Mouse (Mus musculus): ENCODE data around the gene Nrip2. TPM values are rescaled to one million over a fixed set of nuclear protein-coding genes. Genes with fewer than 3 reads are reported as not detected.

Gene Nrip2
- polyA plus RNA-seq, 1 experiment: 0.51 TPM

DNA sequence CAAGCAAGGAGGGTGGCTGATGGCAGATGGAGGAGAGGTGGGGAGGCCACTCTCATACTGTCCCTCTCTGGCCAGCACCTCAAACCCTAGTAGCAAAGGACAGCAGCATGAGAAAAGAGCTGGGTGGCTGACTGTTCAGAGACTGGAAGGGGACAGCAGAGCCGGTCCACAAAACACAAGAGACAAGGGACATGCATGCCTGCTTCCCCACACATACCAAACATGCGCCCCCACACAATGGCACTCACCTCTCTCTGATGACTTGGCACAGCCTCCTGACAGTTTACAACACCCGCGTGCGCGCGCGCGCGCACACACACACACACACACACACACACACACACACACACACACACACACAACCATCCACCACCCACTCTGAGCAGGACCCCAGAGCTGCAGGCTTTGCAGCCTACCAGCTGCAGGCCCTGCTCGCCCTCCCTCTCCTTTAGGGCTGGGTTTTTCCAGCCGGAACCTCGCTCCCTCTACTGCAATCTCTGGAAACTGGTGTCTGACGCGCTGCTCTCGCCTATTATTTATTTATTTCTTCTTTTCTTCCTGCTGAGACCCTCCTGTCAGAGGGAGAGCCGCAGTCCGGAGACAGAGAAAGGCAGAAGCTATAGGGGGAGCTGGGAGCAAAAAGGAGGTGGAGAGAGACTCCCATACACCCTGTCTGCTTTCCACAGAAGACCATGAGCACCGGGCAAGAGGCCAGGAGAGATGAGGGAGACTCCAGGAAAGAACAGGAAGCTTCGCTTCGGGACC is 507 bp downstream of the Nrip2 start:
- Histone ChIP-seq H3K4me3 (ENCODE audit: insufficient read depth, poor library complexity, severe bottlenecking) (no peak overlapping the region), H3K27me3 (ENCODE audit: control insufficient read depth, insufficient read depth, insufficient read length) (no peaks in the 10 kb centered on the region), H3K36me3 (ENCODE audit: control insufficient read depth, insufficient read depth) (no peaks in the 10 kb centered on the region), H3K79me3 (ENCODE audit: low read depth) (no peaks in the 10 kb centered on the region), H3ac (ENCODE audit: control insufficient read depth, insufficient read length, low read depth) (no peak overlapping the region), H3K79me2 (ENCODE audit: control insufficient read depth, insufficient read depth) (no peaks in the 10 kb centered on the region)
- no peak for TF ChIP-seq MYOG (IDR thresholded peaks at IDR 0.05; ENCODE audit: control insufficient read depth, extremely low read depth, insufficient read length)

DNA sequence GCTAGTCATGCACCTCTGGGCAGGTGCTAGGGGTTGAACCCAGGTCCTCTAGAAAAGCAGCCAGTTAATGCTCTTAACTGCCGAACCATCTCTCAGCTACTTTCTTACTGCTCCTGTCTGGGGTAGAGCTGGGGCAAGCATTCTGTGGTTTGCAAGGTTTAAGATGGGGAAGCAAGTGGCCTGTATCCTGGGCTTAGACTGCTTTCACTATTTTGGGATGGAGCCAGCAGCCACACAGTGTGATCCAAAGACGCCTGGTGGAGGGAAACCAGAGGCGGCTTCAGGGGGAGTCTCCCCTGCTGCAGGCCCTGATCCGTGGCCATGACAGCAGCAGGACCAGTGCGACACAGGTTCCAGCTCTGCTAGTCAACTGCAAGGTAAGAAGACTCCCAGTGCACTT is 5.6 kb downstream of the Nrip2 start:
- TF ChIP-seq CTCF (IDR thresholded peaks at IDR 0.05; ENCODE audit: control insufficient read depth, insufficient read depth, insufficient read length): no peak
- no peak for TF ChIP-seq FOSL1 (IDR thresholded peaks at IDR 0.05; ENCODE audit: insufficient read depth, low read length, poor library complexity, severe bottlenecking)
- no peak for TF ChIP-seq MYOD1 (IDR thresholded peaks at IDR 0.05; ENCODE audit: control insufficient read depth, insufficient read length, low read depth)
- TF ChIP-seq MYOG (IDR thresholded peaks at IDR 0.05; ENCODE audit: control insufficient read depth, extremely low read depth, insufficient read length): no peak
- TF ChIP-seq CEBPB (IDR thresholded peaks at IDR 0.05; ENCODE audit: low read depth): no peak
- no peak for TF ChIP-seq USF1 (IDR thresholded peaks at IDR 0.05; ENCODE audit: low read depth)
- no peak for TF ChIP-seq MAX (IDR thresholded peaks at IDR 0.05)
- Histone ChIP-seq H3K27me3 (ENCODE audit: control insufficient read depth, insufficient read depth, insufficient read length) (no peaks in the 10 kb centered on the region), H3K79me2 (ENCODE audit: control insufficient read depth, insufficient read depth) (no peaks in the 10 kb centered on the region), H3K79me3 (ENCODE audit: low read depth) (no peaks in the 10 kb centered on the region), H3K4me3 (ENCODE audit: insufficient read depth, poor library complexity, severe bottlenecking) (no peak overlapping the region), H3K36me3 (ENCODE audit: control insufficient read depth, insufficient read depth) (peaks cover 27% of the 10 kb centered on the region), H3ac (ENCODE audit: control insufficient read depth, insufficient read length, low read depth) (no peak overlapping the region)

DNA sequence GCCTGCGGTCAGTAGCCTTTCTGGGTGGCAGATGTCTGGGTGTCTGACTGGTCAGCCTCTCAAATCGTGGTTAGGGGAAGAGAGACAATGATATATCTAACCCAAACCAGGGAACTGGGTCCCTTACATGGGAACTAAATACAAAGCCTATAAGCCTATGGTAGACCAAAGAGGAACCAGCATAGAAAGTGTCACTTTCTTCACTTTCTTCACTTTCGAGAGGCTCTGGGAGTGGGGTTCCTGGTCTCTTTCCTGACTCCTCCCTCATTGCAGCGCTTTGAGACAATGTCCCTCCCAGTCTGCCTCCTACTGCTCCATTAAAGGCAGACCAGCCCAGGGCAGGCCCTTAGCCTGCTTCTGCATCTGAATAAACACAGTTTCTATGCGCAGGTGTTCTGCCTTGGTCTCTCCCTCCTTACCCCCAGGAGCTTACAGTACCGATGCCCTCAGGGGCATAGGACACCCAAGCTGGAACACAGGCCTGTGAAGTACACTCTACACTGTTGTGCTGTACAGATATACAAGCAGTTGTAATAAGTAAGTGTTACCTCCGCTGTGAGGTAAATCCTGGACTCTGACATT is 9.5 kb downstream of the Nrip2 start:
- Histone ChIP-seq H3K79me2 (ENCODE audit: control insufficient read depth, insufficient read depth) (no peaks in the 10 kb centered on the region), H3K27me3 (ENCODE audit: control insufficient read depth, insufficient read depth, insufficient read length) (no peaks in the 10 kb centered on the region), H3ac (ENCODE audit: control insufficient read depth, insufficient read length, low read depth) (no peak overlapping the region), H3K36me3 (ENCODE audit: control insufficient read depth, insufficient read depth) (peaks cover 59% of the 10 kb centered on the region), H3K4me3 (ENCODE audit: insufficient read depth, poor library complexity, severe bottlenecking) (no peak overlapping the region), H3K79me3 (ENCODE audit: low read depth) (no peaks in the 10 kb centered on the region)
- TF ChIP-seq MYOG (IDR thresholded peaks at IDR 0.05; ENCODE audit: control insufficient read depth, extremely low read depth, insufficient read length) (no peak), FOSL1 (IDR thresholded peaks at IDR 0.05; ENCODE audit: insufficient read depth, low read length, poor library complexity, severe bottlenecking) (no peak), MYOD1 (IDR thresholded peaks at IDR 0.05; ENCODE audit: control insufficient read depth, insufficient read length, low read depth) (no peak), CTCF (IDR thresholded peaks at IDR 0.05; ENCODE audit: control insufficient read depth, insufficient read depth, insufficient read length) (no peak), MAX (IDR thresholded peaks at IDR 0.05) (no peak), CEBPB (IDR thresholded peaks at IDR 0.05; ENCODE audit: low read depth) (no peak), USF1 (IDR thresholded peaks at IDR 0.05; ENCODE audit: low read depth) (no peak)

DNA sequence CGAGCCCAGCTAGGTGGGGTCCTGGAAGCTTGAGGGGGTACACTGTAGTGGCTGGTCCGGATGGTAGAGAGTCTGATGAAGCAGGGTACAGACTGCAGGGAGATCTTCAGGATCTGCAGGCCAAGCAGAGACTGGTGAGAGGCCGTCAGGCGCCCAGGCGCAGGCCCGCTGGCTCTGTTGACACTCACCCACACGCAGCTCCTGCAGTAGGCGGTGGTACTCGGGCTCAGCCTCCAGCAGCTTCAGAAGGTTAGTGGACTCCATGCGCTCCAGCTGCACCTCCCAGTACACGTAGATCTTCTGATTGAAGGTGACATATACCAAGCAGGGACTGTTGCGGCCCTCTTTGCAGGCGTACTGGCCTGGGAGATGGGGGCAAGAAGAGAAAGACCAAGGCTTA is 11.2 kb downstream of the Nrip2 start:
- peaks cover 59% of the 10 kb centered on the region for H3K36me3 ChIP-seq (ENCODE audit: control insufficient read depth, insufficient read depth)
- H3K27me3 ChIP-seq (ENCODE audit: control insufficient read depth, insufficient read depth, insufficient read length): no peaks in the 10 kb centered on the region
- no peak overlapping the region for H3K4me3 ChIP-seq (ENCODE audit: insufficient read depth, poor library complexity, severe bottlenecking)
- no peaks in the 10 kb centered on the region for H3K79me2 ChIP-seq (ENCODE audit: control insufficient read depth, insufficient read depth)
- H3ac ChIP-seq (ENCODE audit: control insufficient read depth, insufficient read length, low read depth): no peak overlapping the region
- TF ChIP-seq FOSL1 (IDR thresholded peaks at IDR 0.05; ENCODE audit: insufficient read depth, low read length, poor library complexity, severe bottlenecking) (no peak), MAX (IDR thresholded peaks at IDR 0.05) (no peak), CEBPB (IDR thresholded peaks at IDR 0.05; ENCODE audit: low read depth) (no peak), USF1 (IDR thresholded peaks at IDR 0.05; ENCODE audit: low read depth) (no peak), MYOD1 (IDR thresholded peaks at IDR 0.05; ENCODE audit: control insufficient read depth, insufficient read length, low read depth) (no peak)
- no peaks in the 10 kb centered on the region for H3K79me3 ChIP-seq (ENCODE audit: low read depth)

DNA sequence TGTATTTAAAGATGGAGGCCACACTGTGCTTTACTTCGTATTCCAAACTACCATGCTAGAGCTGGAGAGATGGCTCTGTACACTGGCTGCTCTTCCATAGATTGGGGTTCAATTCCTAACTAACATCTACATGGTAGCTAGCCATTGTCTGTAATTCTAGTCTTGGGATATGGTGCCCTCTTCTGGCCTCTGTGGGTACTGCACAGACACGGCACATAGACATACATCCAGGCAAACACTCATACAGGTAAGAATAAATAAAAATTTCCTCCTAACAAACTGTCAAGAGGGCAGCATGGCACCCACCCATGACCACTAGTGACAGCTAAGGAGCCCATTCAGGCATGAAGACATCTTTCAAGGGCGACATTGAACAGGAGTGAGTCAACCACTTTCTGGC is 12.0 kb downstream of the Nrip2 start:
- peaks cover 56% of the 10 kb centered on the region for H3K36me3 ChIP-seq (ENCODE audit: control insufficient read depth, insufficient read depth)
- H3K27me3 ChIP-seq (ENCODE audit: control insufficient read depth, insufficient read depth, insufficient read length): no peaks in the 10 kb centered on the region
- no peak overlapping the region for H3ac ChIP-seq (ENCODE audit: control insufficient read depth, insufficient read length, low read depth)
- TF ChIP-seq MAX (IDR thresholded peaks at IDR 0.05): no peak
- no peak for TF ChIP-seq USF1 (IDR thresholded peaks at IDR 0.05; ENCODE audit: low read depth)
- TF ChIP-seq CTCF (IDR thresholded peaks at IDR 0.05; ENCODE audit: control insufficient read depth, insufficient read depth, insufficient read length): peak; percentile 55
- TF ChIP-seq MYOG (IDR thresholded peaks at IDR 0.05; ENCODE audit: control insufficient read depth, extremely low read depth, insufficient read length): no peak
- H3K79me3 ChIP-seq (ENCODE audit: low read depth): no peaks in the 10 kb centered on the region
- no peak overlapping the region for H3K4me3 ChIP-seq (ENCODE audit: insufficient read depth, poor library complexity, severe bottlenecking)
- no peaks in the 10 kb centered on the region for H3K79me2 ChIP-seq (ENCODE audit: control insufficient read depth, insufficient read depth)

DNA sequence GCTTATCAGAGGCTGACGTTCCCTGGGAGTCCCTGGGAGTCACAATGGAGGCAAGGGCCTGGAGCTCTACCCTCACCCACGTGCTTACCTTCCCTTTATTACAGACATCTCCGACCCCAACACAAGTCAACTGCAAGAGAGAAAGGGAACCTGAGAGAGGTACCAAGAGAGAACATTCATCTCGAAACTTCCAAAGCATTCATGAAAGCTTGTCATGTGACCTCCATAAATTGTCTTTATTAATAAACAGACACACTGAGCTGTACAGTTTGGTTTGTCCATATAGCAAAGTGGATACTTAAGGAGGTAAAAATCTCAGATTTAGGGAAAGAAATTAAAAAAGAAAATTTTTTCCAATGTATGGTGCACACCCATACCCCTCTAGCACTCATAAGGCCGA is 17.1 kb downstream of the Nrip2 start:
- H3K27me3 ChIP-seq (ENCODE audit: control insufficient read depth, insufficient read depth, insufficient read length): no peaks in the 10 kb centered on the region
- peaks cover 21% of the 10 kb centered on the region for H3K79me3 ChIP-seq (ENCODE audit: low read depth)
- TF ChIP-seq MYOD1 (IDR thresholded peaks at IDR 0.05; ENCODE audit: control insufficient read depth, insufficient read length, low read depth) (no peak), CTCF (IDR thresholded peaks at IDR 0.05; ENCODE audit: control insufficient read depth, insufficient read depth, insufficient read length) (no peak), CEBPB (IDR thresholded peaks at IDR 0.05; ENCODE audit: low read depth) (no peak), USF1 (IDR thresholded peaks at IDR 0.05; ENCODE audit: low read depth) (no peak), FOSL1 (IDR thresholded peaks at IDR 0.05; ENCODE audit: insufficient read depth, low read length, poor library complexity, severe bottlenecking) (no peak), MYOG (IDR thresholded peaks at IDR 0.05; ENCODE audit: control insufficient read depth, extremely low read depth, insufficient read length) (no peak), MAX (IDR thresholded peaks at IDR 0.05) (no peak)
- H3K4me3 ChIP-seq (ENCODE audit: insufficient read depth, poor library complexity, severe bottlenecking): no peak overlapping the region
- no peak overlapping the region for H3ac ChIP-seq (ENCODE audit: control insufficient read depth, insufficient read length, low read depth)
- peaks cover 41% of the 10 kb centered on the region for H3K79me2 ChIP-seq (ENCODE audit: control insufficient read depth, insufficient read depth)
- peaks cover 32% of the 10 kb centered on the region for H3K36me3 ChIP-seq (ENCODE audit: control insufficient read depth, insufficient read depth)

Data from C2C12 (cell line).